In the genomic region with DNA sequence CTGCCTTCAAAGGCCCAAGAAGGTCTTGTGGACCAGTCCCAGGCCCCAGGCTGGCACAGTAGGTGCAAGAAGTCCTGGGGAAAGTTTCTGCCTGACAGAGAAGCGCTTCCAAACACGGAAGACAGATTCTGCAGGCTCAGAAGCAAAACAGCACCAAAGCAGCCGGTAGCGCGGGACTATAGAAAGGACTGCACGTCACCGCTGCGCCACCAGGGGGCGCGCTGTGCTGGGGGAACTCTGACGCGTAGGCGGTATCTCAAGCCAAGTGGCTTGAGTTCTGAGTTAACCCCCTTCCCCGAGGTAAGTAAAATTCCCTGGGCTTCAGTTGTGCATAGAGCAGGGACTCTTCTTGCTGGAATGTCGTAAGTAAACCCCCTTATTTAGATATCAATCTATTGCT, we compare ENCODE assay signal across 8 mouse cellular contexts. TPM values are rescaled to one million over a fixed set of nuclear protein-coding genes. Genes with fewer than 3 reads are reported as not detected.
DNase-seq lines count a peak whose midpoint lies in the region; ATAC-seq lines count a peak whose summit lies in the region.

No protein-coding gene starts in this region.

- WGBS in kidney, embryonic 16.5 days: 4% methylated on average over 15 of the region's 15 CpGs
- WGBS in liver, embryonic 13.5 days (ENCODE audit: insufficient replicate concordance): 2% methylated on average over 15 of the region's 15 CpGs

- ATAC-seq in kidney, embryonic 16.5 days (ENCODE audit: low FRiP score, low TSS enrichment): no peak
- 0 out of 2 replicates have a peak, but pooled peaks have one; percentile 17 for ATAC-seq in liver, embryonic 13.5 days (ENCODE audit: low read depth)
- ATAC-seq in neutrophil, adult 5-6 weeks (ENCODE audit: extremely low read depth, insufficient number of reproducible peaks, low FRiP score, poor library complexity, severe bottlenecking): peak; percentile 78

- peak; percentile 91 for DNase-seq in A20 (ENCODE audit: low read depth, low spot score)
- DNase-seq in adrenal gland, adult 2 months: peak; percentile 85
- DNase-seq in embryo, embryonic 9.5 days (ENCODE audit: extremely low spot score): peak; percentile 82
- DNase-seq in heart, adult 8-10 months (ENCODE audit: low spot score): peak; percentile 67
- peak; percentile 68 for DNase-seq in liver, embryonic 13.5 days
- DNase-seq in testis, postnatal 14 days (ENCODE audit: low spot score): peak; percentile 78

- H3K4me3 ChIP-seq in kidney, embryonic 16.5 days (ENCODE audit: low read length): no peak overlapping the region
- H3K4me3 ChIP-seq in liver, embryonic 13.5 days (replicated peaks): peak overlapping the region; percentile 95; the same call in 1 of the 2 replicates

- H3K9me3 ChIP-seq in kidney, embryonic 16.5 days (ENCODE audit: low read length): no peaks in the 10 kb centered on the region
- no peaks in the 10 kb centered on the region; the same call in 1 of the 2 replicates for H3K9me3 ChIP-seq in liver, embryonic 13.5 days (replicated peaks)

- peaks cover 39% of the 10 kb centered on the region for H3K4me1 ChIP-seq in kidney, embryonic 16.5 days (ENCODE audit: insufficient read depth, low read length)
- H3K4me1 ChIP-seq in liver, embryonic 13.5 days (replicated peaks): peaks cover 34% of the 10 kb centered on the region

- peak overlapping the region; percentile 50 for H3K9ac ChIP-seq in kidney, embryonic 16.5 days (replicated peaks; ENCODE audit: low read length)
- H3K9ac ChIP-seq in liver, embryonic 13.5 days: no peak overlapping the region

- H3K27me3 ChIP-seq in kidney, embryonic 16.5 days (ENCODE audit: insufficient read depth, low read length): no peaks in the 10 kb centered on the region
- H3K27me3 ChIP-seq in liver, embryonic 13.5 days: 0 out of 2 replicates have a peak, but pooled peaks cover 3% of the 10 kb centered on the region

- no peak overlapping the region for H3K27ac ChIP-seq in kidney, embryonic 16.5 days (ENCODE audit: low read length)
- no peak overlapping the region for H3K27ac ChIP-seq in liver, embryonic 13.5 days

- H3K36me3 ChIP-seq in kidney, embryonic 16.5 days (ENCODE audit: insufficient read depth, low read length): peaks cover 14% of the 10 kb centered on the region; the same call in 1 of the 2 replicates
- H3K36me3 ChIP-seq in liver, embryonic 13.5 days: peaks cover 17% of the 10 kb centered on the region

- 0 out of 2 replicates have a peak overlapping the region, but pooled peaks have one; percentile 21 for H3K4me2 ChIP-seq in kidney, embryonic 16.5 days (replicated peaks; ENCODE audit: low read depth, low read length)
- H3K4me2 ChIP-seq in liver, embryonic 13.5 days: peak overlapping the region; percentile 82

RNA-seq across cellular contexts. Expression of a gene that starts 0.8 kb away (rescaled TPM):
- 10 to 100 TPM; 37.8 to 48.0 TPM for total RNA-seq in adrenal gland, adult 2 months (2021)
- polyA plus RNA-seq in adrenal gland, adult 2 months (2012; rRNA removed): 57.8 and 60.2 TPM in 2 replicates
- 10 to 100 TPM; 21.0 to 26.0 (median 22.8) TPM for total RNA-seq in heart, adult 8-10 months (2022)
- polyA plus RNA-seq in kidney, embryonic 16.5 days (2015; fragmentation: Nextera tagmentation; extraction: Ambion mirVana): 25.1 and 28.2 TPM in 2 replicates
- 12.3 and 14.3 TPM in 2 replicates for polyA plus RNA-seq in liver, embryonic 13.5 days (2015; fragmentation: Nextera tagmentation; extraction: Ambion mirVana)
- 36.3 and 37.8 TPM in 2 replicates for total RNA-seq in neutrophil, adult 5-6 weeks (2017)

RNA-seq across cellular contexts. Expression of a gene that starts 1.7 kb away (rescaled TPM):
- total RNA-seq in adrenal gland, adult 2 months (2021): 10 to 100 TPM; 22.9 to 34.4 TPM
- polyA plus RNA-seq in adrenal gland, adult 2 months (2012; rRNA removed): 31.5 and 32.1 TPM in 2 replicates
- total RNA-seq in heart, adult 8-10 months (2022): 1 to 10 TPM; 2.8 to 4.4 (median 4.0) TPM
- 23.5 and 25.4 TPM in 2 replicates for polyA plus RNA-seq in kidney, embryonic 16.5 days (2015; fragmentation: Nextera tagmentation; extraction: Ambion mirVana)
- 15.0 and 16.3 TPM in 2 replicates for polyA plus RNA-seq in liver, embryonic 13.5 days (2015; fragmentation: Nextera tagmentation; extraction: Ambion mirVana)
- 3.3 and 3.9 TPM in 2 replicates for total RNA-seq in neutrophil, adult 5-6 weeks (2017)

RNA-seq across cellular contexts. Expression of a gene that starts 29.0 kb away (rescaled TPM):
- 1 to 10 TPM; 3.2 to 4.7 TPM for total RNA-seq in adrenal gland, adult 2 months (2021)
- polyA plus RNA-seq in adrenal gland, adult 2 months (2012; rRNA removed): 2.4 and 2.5 TPM in 2 replicates
- total RNA-seq in heart, adult 8-10 months (2022): not detected
- 0.36 and 0.47 TPM in 2 replicates for polyA plus RNA-seq in kidney, embryonic 16.5 days (2015; fragmentation: Nextera tagmentation; extraction: Ambion mirVana)
- 2.7 and 2.9 TPM in 2 replicates for polyA plus RNA-seq in liver, embryonic 13.5 days (2015; fragmentation: Nextera tagmentation; extraction: Ambion mirVana)
- total RNA-seq in neutrophil, adult 5-6 weeks (2017): not detected in 2 replicates

RNA-seq across cellular contexts. Expression of a gene that starts 35.8 kb away (rescaled TPM):
- 10 to 100 TPM; 34.4 to 35.9 TPM for total RNA-seq in adrenal gland, adult 2 months (2021)
- polyA plus RNA-seq in adrenal gland, adult 2 months (2012; rRNA removed): 52.0 and 52.3 TPM in 2 replicates
- total RNA-seq in heart, adult 8-10 months (2022): 10 to 100 TPM; 15.0 to 16.7 (median 15.8) TPM
- 43.8 and 45.7 TPM in 2 replicates for polyA plus RNA-seq in kidney, embryonic 16.5 days (2015; fragmentation: Nextera tagmentation; extraction: Ambion mirVana)
- polyA plus RNA-seq in liver, embryonic 13.5 days (2015; fragmentation: Nextera tagmentation; extraction: Ambion mirVana): 45.1 and 46.3 TPM in 2 replicates
- total RNA-seq in neutrophil, adult 5-6 weeks (2017): 34.7 and 39.0 TPM in 2 replicates

RNA-seq across cellular contexts. Expression of a gene that starts 36.1 kb away (rescaled TPM):
- 10 to 100 TPM; 13.4 to 17.8 TPM for total RNA-seq in adrenal gland, adult 2 months (2021)
- 3.2 and 4.0 TPM in 2 replicates for polyA plus RNA-seq in adrenal gland, adult 2 months (2012; rRNA removed)
- total RNA-seq in heart, adult 8-10 months (2022): 1 to 10 TPM; 5.9 to 8.4 (median 6.8) TPM
- 23.7 and 27.6 TPM in 2 replicates for polyA plus RNA-seq in kidney, embryonic 16.5 days (2015; fragmentation: Nextera tagmentation; extraction: Ambion mirVana)
- 9.5 and 11.0 TPM in 2 replicates for polyA plus RNA-seq in liver, embryonic 13.5 days (2015; fragmentation: Nextera tagmentation; extraction: Ambion mirVana)
- total RNA-seq in neutrophil, adult 5-6 weeks (2017): 32.9 and 36.5 TPM in 2 replicates
